Comparison of ENCODE assay signal across 9 mouse cellular contexts in genomic region chr16:42172476-42172875, GRCm38 (mm10).
A peak's percentile ranks its signal among the peaks of the same experiment; 100 is the strongest.
DNase-seq lines count a peak whose midpoint lies in the region; ATAC-seq lines count a peak whose summit lies in the region.
"Had no signal": no experiment of that assay in that cellular context is flagged by ENCODE, and none has a peak within 500 bp of the region (broad histone marks: within the 10 kb centered on the region; RNA-seq: fewer than 3 reads in every experiment).

No protein-coding gene starts in this region.

- H3K4me3 ChIP-seq in hindbrain, embryonic 11.5 days (ENCODE audit: low read depth, low read length) = no peak overlapping the region
- no peak overlapping the region for H3K4me3 ChIP-seq in hindbrain, embryonic 16.5 days (ENCODE audit: low read length)
- H3K4me3 ChIP-seq in embryonic facial prominence, embryonic 10.5 days = no peak overlapping the region
- H3K4me3 ChIP-seq: myocyte had no signal

- no peaks in the 10 kb centered on the region for H3K4me1 ChIP-seq in hindbrain, embryonic 11.5 days (replicated peaks; ENCODE audit: control insufficient read depth, insufficient read depth, low read length)
- no peaks in the 10 kb centered on the region for H3K4me1 ChIP-seq in hindbrain, embryonic 16.5 days (ENCODE audit: control insufficient read depth, insufficient read depth, low read depth, low read length)
- no peaks in the 10 kb centered on the region for H3K4me1 ChIP-seq in embryonic facial prominence, embryonic 10.5 days

- H3K36me3 ChIP-seq in hindbrain, embryonic 11.5 days (ENCODE audit: control insufficient read depth, insufficient read depth, low read length) = no peaks in the 10 kb centered on the region
- H3K36me3 ChIP-seq in hindbrain, embryonic 16.5 days (ENCODE audit: control insufficient read depth, insufficient read depth, low read length) = no peaks in the 10 kb centered on the region
- H3K36me3 ChIP-seq in embryonic facial prominence, embryonic 10.5 days (replicated peaks) = no peaks in the 10 kb centered on the region

- no peak overlapping the region for H3K27ac ChIP-seq in hindbrain, embryonic 11.5 days (ENCODE audit: low read depth, low read length)
- H3K27ac ChIP-seq in hindbrain, embryonic 16.5 days (ENCODE audit: low read depth, low read length) = no peak overlapping the region
- no peak overlapping the region for H3K27ac ChIP-seq in embryonic facial prominence, embryonic 10.5 days (replicated peaks)

- ATAC-seq in hindbrain, embryonic 11.5 days (ENCODE audit: low FRiP score) = no peak
- ATAC-seq in hindbrain, embryonic 16.5 days = no peak
- peak; percentile 73 to 87 for ATAC-seq in hematopoietic stem cell, adult 5-6 weeks (replicated peaks in 1 of 2; ENCODE audit: insufficient read depth in 1 of 2, low FRiP score in 2 of 2, low TSS enrichment in 1 of 2, low read depth in 1 of 2, poor library complexity in 2 of 2, severe bottlenecking in 2 of 2)

- H3K9ac ChIP-seq in hindbrain, embryonic 11.5 days (ENCODE audit: low read depth, low read length) = no peak overlapping the region
- no peak overlapping the region for H3K9ac ChIP-seq in hindbrain, embryonic 16.5 days (ENCODE audit: low read depth, low read length)

- H3K9me3 ChIP-seq in hindbrain, embryonic 11.5 days (ENCODE audit: control insufficient read depth, low read length) = no peaks in the 10 kb centered on the region
- no peaks in the 10 kb centered on the region for H3K9me3 ChIP-seq in hindbrain, embryonic 16.5 days (ENCODE audit: control insufficient read depth, low read length)
- H3K9me3 ChIP-seq in embryonic facial prominence, embryonic 10.5 days = no peaks in the 10 kb centered on the region

- peak; percentile 89 for DNase-seq in hindbrain, embryonic 11.5 days (ENCODE audit: low spot score)
- DNase-seq in adrenal gland, postnatal 36 days = peak; percentile 82 to 84
- peak; percentile 77 for DNase-seq in embryonic facial prominence, embryonic 10.5 days (ENCODE audit: low spot score)
- DNase-seq in left cerebral cortex, postnatal 14 days (ENCODE audit: low spot score in 2 of 2) = peak; percentile 91 to 92
- DNase-seq in naive thymus-derived CD4-positive, alpha-beta T cell, adult 2 months (ENCODE audit: low read depth) = peak; percentile 78
- DNase-seq in testis, postnatal 14 days (ENCODE audit: low spot score) = peak; percentile 36

- no peaks in the 10 kb centered on the region for H3K27me3 ChIP-seq in hindbrain, embryonic 11.5 days (ENCODE audit: control insufficient read depth, insufficient read depth, low read length)
- H3K27me3 ChIP-seq in hindbrain, embryonic 16.5 days (replicated peaks; ENCODE audit: control insufficient read depth, insufficient read depth, low read length) = no peaks in the 10 kb centered on the region
- H3K27me3 ChIP-seq in embryonic facial prominence, embryonic 10.5 days (replicated peaks; ENCODE audit: low read depth, poor library complexity, severe bottlenecking) = no peaks in the 10 kb centered on the region

- 31% methylated on average over 11 of the region's 11 CpGs for WGBS in hindbrain, embryonic 11.5 days
- 21% methylated on average over 11 of the region's 11 CpGs for WGBS in hindbrain, embryonic 16.5 days
- 28% methylated on average over 11 of the region's 11 CpGs for WGBS in embryonic facial prominence, embryonic 10.5 days

- intact Hi-C loops in left cerebral cortex, postnatal 14 days (cut with DNase I) = loop anchor here (5.0 to 10.0 kb wide), 3 partner anchors 610 to 1422 kb away; no protein-coding TSS in a partner anchor

- H3K4me2 ChIP-seq in hindbrain, embryonic 11.5 days (replicated peaks; ENCODE audit: low read depth, low read length) = no peak overlapping the region
- no peak overlapping the region for H3K4me2 ChIP-seq in hindbrain, embryonic 16.5 days (ENCODE audit: low read length)

Comparison
In these comparisons a context has a peak if more than half of its experiments do, and no peak if none do; other contexts are left out.
1. ATAC-seq: peak in hematopoietic stem cell, adult 5-6 weeks (2 of 2); none in hindbrain, embryonic 11.5 days (single experiment) and hindbrain, embryonic 16.5 days (single experiment).
2. DNase-seq: peak in every context shown above with its lines; median percentile 92 in left cerebral cortex, postnatal 14 days; 89 in hindbrain, embryonic 11.5 days; 83 in adrenal gland, postnatal 36 days; 78 in naive thymus-derived CD4-positive, alpha-beta T cell, adult 2 months; 77 in embryonic facial prominence, embryonic 10.5 days; 36 in testis, postnatal 14 days.